Mouse (Mus musculus): ENCODE results near the gene Sphk2. TPM values are rescaled to one million over a fixed set of nuclear protein-coding genes. Genes with fewer than 3 reads are reported as not detected.
A peak's percentile ranks its signal among the peaks of the same experiment; 100 is the strongest.

Sphk2 gene
- total RNA-seq, 2 experiments from 2014 or later: 37.7 to 42.0 TPM

DNA sequence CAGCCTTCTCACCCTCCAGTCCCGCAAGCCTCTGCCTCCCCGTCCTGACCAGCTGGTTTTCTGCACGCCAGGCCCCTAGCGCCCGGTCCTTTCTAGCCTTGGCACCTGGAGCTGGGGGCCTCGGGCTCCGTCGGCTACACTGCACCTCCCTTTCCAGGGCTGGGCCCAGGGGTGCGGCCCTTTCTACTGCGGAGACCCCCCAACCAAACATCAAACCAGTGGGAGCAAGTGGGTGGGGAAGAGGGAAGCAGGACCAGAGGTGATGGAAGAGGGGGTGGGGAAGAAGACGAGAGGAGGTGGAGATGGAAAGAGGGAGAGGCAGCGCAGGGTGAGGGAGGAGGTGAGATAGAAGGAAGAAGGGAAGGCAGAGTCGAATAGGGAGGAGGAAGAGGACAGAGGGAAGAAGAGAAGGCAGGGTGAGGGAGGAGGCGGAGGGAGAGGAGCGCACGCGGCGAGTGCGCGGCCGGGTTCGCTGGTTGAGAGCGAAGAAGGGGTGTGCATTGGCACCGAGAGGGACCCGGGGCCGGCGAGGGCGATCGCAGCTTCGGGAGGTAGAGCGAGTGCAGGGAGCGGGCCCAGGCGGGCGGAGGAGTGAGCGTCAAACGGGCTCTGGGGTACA lies 18.2 kb downstream of the Sphk2 start, which contains the start of gene Car11:
Gene Car11, plus strand, starts transcription at position 321 of the 619 bp plus-strand sequence.
- DNase-seq (ENCODE audit: low spot score in 2 of 2): no peak

GRCm38 (mm10) chr7:45697894-45698293 lies 19.9 kb downstream of the Sphk2 start:
- no peak for DNase-seq (ENCODE audit: low spot score in 2 of 2)

GRCm38 (mm10) chr7:45695098-45695497 lies 22.7 kb downstream of the Sphk2 start:
- DNase-seq (ENCODE audit: low spot score in 2 of 2): no peak

- no peak for DNase-seq (ENCODE audit: low spot score in 2 of 2)
Measured at GRCm38 (mm10) chr7:45693921-45694591, 23.7 kb downstream of the Sphk2 start, which contains the start of gene Sec1. TSS of gene Sec1 (minus strand) at chr7:45694402.

DNA sequence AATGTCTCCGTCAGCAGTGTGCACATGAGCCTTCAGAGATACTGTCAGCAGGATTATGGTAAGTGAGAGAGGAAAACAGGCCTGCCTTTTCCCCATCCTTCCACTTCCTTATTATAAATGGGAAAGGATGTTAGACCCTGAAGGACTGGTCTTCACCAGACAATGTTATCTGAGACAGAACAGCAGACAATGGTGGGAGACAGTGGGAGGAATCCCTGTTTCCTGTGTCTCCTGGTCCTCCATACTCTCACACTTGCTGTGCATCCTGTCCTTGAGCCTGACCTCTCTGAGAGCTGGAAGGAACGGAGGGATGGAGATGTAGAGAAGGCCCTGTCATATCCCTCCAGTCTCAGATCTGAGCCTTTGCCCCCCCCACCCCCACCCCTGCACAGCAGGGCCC lies 25.4 kb downstream of the Sphk2 start:
- no peak for DNase-seq (ENCODE audit: low spot score in 2 of 2)

- no peak for DNase-seq (ENCODE audit: low spot score in 2 of 2)
Measured at GRCm38 (mm10) chr7:45689800-45690199, 28.0 kb downstream of the Sphk2 start.

- DNase-seq (ENCODE audit: low spot score in 2 of 2): no peak
Measured at GRCm38 (mm10) chr7:45689099-45689498, 28.7 kb downstream of the Sphk2 start.

- no peak for DNase-seq (ENCODE audit: low spot score in 2 of 2)
Measured at GRCm38 (mm10) chr7:45686841-45687240, 31.0 kb downstream of the Sphk2 start.

GRCm38 (mm10) chr7:45685811-45686210 lies 32.0 kb downstream of the Sphk2 start:
- no peak for DNase-seq (ENCODE audit: low spot score in 2 of 2)

GRCm38 (mm10) chr7:45683396-45684050 lies 34.3 kb downstream of the Sphk2 start, which contains the start of gene Ntn5:
TSS of gene Ntn5 (plus strand) at chr7:45684022.
- DNase-seq (ENCODE audit: low spot score in 2 of 2): no peak

DNA sequence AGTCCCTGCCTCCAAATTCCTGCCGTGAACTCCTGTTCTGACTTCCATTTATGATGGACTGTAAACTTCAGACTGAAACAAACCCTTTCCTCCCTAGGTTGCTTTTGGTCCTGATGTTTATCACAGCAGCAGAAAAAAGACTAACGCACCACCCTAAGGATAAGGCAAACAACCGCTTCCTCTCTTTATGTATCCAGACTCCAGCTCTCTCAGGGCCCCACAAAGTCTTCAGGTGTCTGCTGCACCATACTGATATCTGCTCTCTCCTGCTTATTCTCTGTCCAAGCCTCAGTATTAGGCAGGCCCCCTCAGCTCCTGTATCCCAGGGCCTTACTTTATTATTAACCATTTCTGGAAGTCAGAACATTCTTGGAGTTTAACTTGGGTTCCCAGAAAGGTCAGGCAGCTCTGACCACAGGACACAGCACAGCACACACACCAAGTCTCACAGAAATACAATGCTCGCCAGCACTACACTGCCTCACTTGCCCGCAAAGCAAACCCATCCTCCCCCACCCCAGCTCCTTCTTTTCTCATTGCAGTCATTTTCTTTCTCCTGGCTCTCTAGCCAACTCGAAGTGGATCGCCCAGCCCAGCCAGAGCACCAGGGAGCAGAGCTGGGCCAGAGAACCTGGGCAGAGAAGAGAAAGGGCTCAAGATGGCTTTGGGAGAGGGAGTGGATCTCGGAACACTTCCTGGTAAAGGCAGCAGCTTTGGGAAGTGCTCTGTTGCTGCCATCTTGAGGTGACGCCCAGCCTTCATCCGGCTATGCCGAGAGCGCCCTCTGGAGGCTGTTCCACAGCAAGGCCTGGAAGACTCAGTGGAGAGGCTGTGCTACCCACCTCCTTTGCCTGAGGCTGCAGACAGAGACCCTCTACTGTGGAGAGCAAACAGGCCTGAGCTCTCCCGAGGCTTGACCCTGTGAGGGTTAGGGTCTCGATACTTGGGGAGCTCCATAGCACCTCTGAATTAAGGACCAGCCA lies 35.4 kb downstream of the Sphk2 start:
- peak; percentile 85 to 90 for DNase-seq (ENCODE audit: low spot score in 2 of 2)

DNA sequence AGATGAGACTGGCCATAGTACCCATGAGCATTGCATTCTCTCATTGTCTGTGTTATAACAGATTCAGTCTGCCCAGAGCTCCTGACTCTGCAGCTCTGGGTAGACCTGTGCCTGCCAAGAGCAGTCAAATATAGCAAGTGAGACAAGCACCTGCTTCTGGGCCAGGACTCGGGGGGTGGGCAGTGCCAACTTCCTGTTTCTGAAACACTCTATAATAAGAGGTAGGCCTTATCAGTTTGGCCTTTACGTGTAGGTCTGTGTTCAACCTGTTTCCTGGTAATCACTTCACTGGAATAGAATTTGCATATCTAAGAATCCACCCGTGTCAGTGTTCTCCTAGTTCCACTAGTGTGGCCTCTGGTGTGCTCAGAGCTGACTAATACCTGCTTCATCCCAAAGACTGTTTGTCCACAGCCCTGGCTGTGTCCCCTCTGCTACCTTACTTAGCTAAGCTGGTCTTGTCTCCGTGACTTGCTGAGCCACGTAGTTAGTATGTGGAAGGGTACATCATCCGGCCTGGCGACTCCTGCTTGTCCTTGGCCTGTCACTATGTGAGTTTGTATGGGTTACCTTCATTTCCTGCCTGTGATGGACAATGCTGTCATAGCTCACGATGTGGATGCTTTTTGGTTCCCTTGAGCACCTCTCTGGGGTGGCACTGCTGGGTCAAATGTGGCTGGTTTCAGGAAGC lies 36.6 kb downstream of the Sphk2 start:
- DNase-seq (ENCODE audit: low spot score in 2 of 2): no peak

DNA sequence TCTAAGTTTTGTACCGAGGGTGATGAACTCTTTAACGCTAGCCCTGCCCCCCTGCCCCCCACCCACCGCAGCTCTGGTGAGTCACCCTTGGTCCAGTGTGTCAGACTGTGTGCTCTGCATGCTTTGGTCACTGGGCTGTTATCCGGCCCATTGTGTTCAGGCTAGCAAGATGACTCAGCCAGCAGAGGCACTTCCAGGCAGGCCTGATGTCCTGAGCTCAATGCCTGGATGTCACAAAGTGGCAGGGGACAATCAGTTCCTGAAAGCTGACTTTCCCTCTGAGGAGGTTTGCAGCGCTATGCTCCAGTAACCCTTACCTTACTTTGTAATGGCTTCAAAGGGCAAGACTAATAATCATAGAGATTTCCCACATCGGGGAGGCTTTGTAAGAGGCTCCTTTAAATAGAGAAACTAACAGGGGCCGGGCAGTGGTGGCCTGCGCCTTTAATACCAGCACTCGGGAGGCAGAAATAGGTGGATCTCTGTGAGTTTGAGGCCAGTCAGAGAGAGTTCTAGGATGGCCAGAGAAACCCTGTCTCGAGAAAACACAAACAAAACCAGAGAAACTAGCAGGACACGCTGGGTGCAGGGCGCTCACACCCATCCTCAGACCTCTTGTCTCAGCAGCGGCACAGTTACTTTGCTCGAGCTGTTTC lies 37.7 kb downstream of the Sphk2 start:
- DNase-seq (ENCODE audit: low spot score in 2 of 2): no peak

GRCm38 (mm10) chr7:45678513-45678912 lies 39.3 kb downstream of the Sphk2 start:
- no peak for DNase-seq (ENCODE audit: low spot score in 2 of 2)

GRCm38 (mm10) chr7:45677627-45678295 lies 40.0 kb downstream of the Sphk2 start:
- DNase-seq (ENCODE audit: low spot score in 2 of 2): no peak

DNA sequence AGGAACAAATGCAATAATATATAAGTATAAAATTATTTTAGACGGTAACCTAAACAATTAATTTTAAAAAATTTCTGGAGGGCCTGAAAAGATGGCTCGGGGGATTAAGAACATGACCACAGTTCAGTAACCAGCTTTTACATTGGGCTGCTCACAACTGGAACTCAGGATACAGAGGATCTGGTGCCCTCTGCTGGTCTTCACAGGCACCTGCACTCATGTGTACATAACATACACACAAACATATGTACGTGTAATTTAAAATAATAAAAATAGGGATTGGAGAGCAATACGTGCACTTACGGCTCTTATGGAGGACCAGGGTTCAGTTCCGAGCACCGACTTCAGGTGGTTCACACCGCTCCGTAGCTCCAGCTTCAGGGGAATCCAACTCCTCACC lies 48.9 kb downstream of the Sphk2 start:
- no peak for DNase-seq (ENCODE audit: low spot score in 2 of 2)

DNA sequence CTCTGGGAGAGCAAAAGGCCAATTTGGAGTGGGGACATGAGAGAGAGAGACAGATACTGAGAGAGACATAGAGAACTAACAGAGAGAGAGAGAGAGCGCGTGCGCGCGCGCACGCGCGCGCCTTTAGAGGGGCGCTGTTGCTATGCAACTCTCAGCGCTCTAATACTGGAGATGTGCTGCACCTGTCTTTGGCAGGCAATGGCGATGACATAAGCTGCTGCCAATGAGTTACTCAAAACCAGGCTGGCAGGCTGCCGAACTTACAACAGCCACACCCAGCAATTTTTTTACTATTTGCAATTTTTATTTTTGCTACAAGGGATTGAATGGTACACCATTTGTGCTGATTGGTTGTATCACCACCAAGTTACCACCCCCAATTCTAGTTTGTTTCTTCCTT lies 50.0 kb downstream of the Sphk2 start:
- DNase-seq (ENCODE audit: low spot score in 2 of 2): no peak

GRCm38 (mm10) chr7:45666161-45666560 lies 51.6 kb downstream of the Sphk2 start, which contains the start of gene Fut2:
TSS of gene Fut2 (minus strand) at chr7:45666394.
- no peak for DNase-seq (ENCODE audit: low spot score in 2 of 2)

All from adrenal gland, adult 18-20 months (tissue).